Mouse (Mus musculus) lung, embryonic 15.5 days (tissue): ENCODE measurements at regions not wholly inside any gene's neighbourhood (a gene's known extent, or its start where the extent isn't known, plus 50 kb on each side); places are given as distances from the start of the nearest gene placed in this dataset.

Source experiments
- ATAC-seq: fragments of 200-750 bp; cut with Nextera tagmentation; 2 replicates; pipeline ENCODE4 v1.8.0; 2017; ENCODE audit warnings: moderate number of reproducible peaks, borderline replicate concordance; ENCODE audit not compliant: low FRiP score, low TSS enrichment; ENCODE audit errors: extremely low read depth
- H3K27ac ChIP-seq: fragments of 300-500 bp; sonication (generic); 2 replicates; pipeline ENCODE4 v1.5.1; 2015; ENCODE audit warnings: moderate library complexity, mild to moderate bottlenecking, inconsistent platforms
- H3K27me3 ChIP-seq: fragments of 300-500 bp; sonication (generic); 2 replicates; pipeline ENCODE4 v1.6.1; 2015; ENCODE audit warnings: inconsistent platforms
- H3K36me3 ChIP-seq: fragments of 300-500 bp; sonication (generic); 2 replicates; pipeline ENCODE4 v1.6.1; 2015; ENCODE audit warnings: inconsistent platforms
- H3K4me1 ChIP-seq: fragments of 300-500 bp; sonication (generic); 2 replicates; pipeline ENCODE4 v1.6.1; 2015; ENCODE audit warnings: inconsistent platforms
- H3K4me2 ChIP-seq: fragments of 300-500 bp; sonication (generic); 2 replicates; pipeline ENCODE4 v1.6.1; 2015; ENCODE audit warnings: inconsistent platforms, mild to moderate bottlenecking, moderate library complexity
- H3K4me3 ChIP-seq: fragments of 300-500 bp; sonication (generic); 2 replicates; pipeline ENCODE4 v1.5.1; 2015; ENCODE audit warnings: mild to moderate bottlenecking, inconsistent platforms
- H3K9ac ChIP-seq: fragments of 300-500 bp; sonication (generic); 2 replicates; pipeline ENCODE4 v1.6.1; 2015; ENCODE audit warnings: inconsistent platforms
- H3K9me3 ChIP-seq: fragments of 300-500 bp; sonication (generic); 2 replicates; pipeline ENCODE4 v1.6.1; 2016; ENCODE audit warnings: inconsistent platforms
- WGBS: fragments of 180-500 bp; shearing (Covaris S2); methylation state at CpG from one replicate; pipeline ENCODE4 v1.1.7; 2015; 5-methylcytosine and 5-hydroxymethylcytosine counted together

GRCm38 (mm10) chr13:75503394-75503793 lies 203.2 kb upstream of the Ell2 start:
- Histone ChIP-seq H3K27ac (no peak overlapping the region), H3K27me3 (no peaks in the 10 kb centered on the region), H3K9ac (no peak overlapping the region), H3K9me3 (no peaks in the 10 kb centered on the region), H3K4me1 (no peaks in the 10 kb centered on the region), H3K4me2 (no peak overlapping the region), H3K36me3 (no peaks in the 10 kb centered on the region), H3K4me3 (no peak overlapping the region)
- ATAC-seq = no peak

- peak overlapping the region; percentile 60 for H3K27ac ChIP-seq
- no peaks in the 10 kb centered on the region for H3K36me3 ChIP-seq
- WGBS = 38% methylated on average over 1 of the region's 1 CpGs
- no peaks in the 10 kb centered on the region for H3K27me3 ChIP-seq
- H3K9ac ChIP-seq = no peak overlapping the region
- H3K4me1 ChIP-seq = no peaks in the 10 kb centered on the region; the same call in 1 of the 2 replicates
- H3K9me3 ChIP-seq = no peaks in the 10 kb centered on the region
- H3K4me3 ChIP-seq = no peak overlapping the region
- H3K4me2 ChIP-seq = no peak overlapping the region
- ATAC-seq = peak; percentile 83; the same call in 1 of the 2 replicates
Measured at GRCm38 (mm10) chr13:75514315-75515020, 192.1 kb upstream of the Ell2 start.

GRCm38 (mm10) chr13:75523293-75524278 lies 183.0 kb upstream of the Ell2 start:
- H3K9me3 ChIP-seq = no peaks in the 10 kb centered on the region
- no peaks in the 10 kb centered on the region for H3K36me3 ChIP-seq
- H3K4me3 ChIP-seq = no peak overlapping the region
- H3K27ac ChIP-seq = no peak overlapping the region
- 0 out of 2 replicates have a peak, but pooled peaks cover 8% of the 10 kb centered on the region for H3K4me1 ChIP-seq
- H3K9ac ChIP-seq = no peak overlapping the region
- H3K4me2 ChIP-seq = no peak overlapping the region
- H3K27me3 ChIP-seq = no peaks in the 10 kb centered on the region
- WGBS = 70% methylated on average over 4 of the region's 4 CpGs
- peak; percentile 55 for ATAC-seq

GRCm38 (mm10) chr13:75524481-75524880 lies 182.1 kb upstream of the Ell2 start:
- H3K4me1 ChIP-seq = 0 out of 2 replicates have a peak, but pooled peaks cover 8% of the 10 kb centered on the region
- no peak overlapping the region for H3K27ac ChIP-seq
- ATAC-seq = no peak
- H3K36me3 ChIP-seq = no peaks in the 10 kb centered on the region
- H3K4me2 ChIP-seq = no peak overlapping the region
- no peak overlapping the region for H3K9ac ChIP-seq
- H3K27me3 ChIP-seq = no peaks in the 10 kb centered on the region
- no peak overlapping the region for H3K4me3 ChIP-seq
- no peaks in the 10 kb centered on the region for H3K9me3 ChIP-seq
- 89% methylated on average over 4 of the region's 4 CpGs for WGBS

GRCm38 (mm10) chr13:75531566-75531965 lies 175.0 kb upstream of the Ell2 start:
- no peaks in the 10 kb centered on the region for H3K36me3 ChIP-seq
- no peaks in the 10 kb centered on the region for H3K4me1 ChIP-seq
- H3K4me3 ChIP-seq = no peak overlapping the region
- no peak for ATAC-seq
- H3K4me2 ChIP-seq = no peak overlapping the region
- WGBS = 95% methylated on average over 1 of the region's 1 CpGs
- H3K27ac ChIP-seq = no peak overlapping the region
- no peaks in the 10 kb centered on the region for H3K27me3 ChIP-seq
- H3K9ac ChIP-seq = no peak overlapping the region
- H3K9me3 ChIP-seq = no peaks in the 10 kb centered on the region

GRCm38 (mm10) chr13:75541446-75541845 lies 165.1 kb upstream of the Ell2 start:
- no peak for ATAC-seq
- H3K36me3 ChIP-seq = no peaks in the 10 kb centered on the region
- WGBS = 86% methylated on average over 2 of the region's 2 CpGs
- peaks cover 16% of the 10 kb centered on the region for H3K4me1 ChIP-seq
- H3K9me3 ChIP-seq = no peaks in the 10 kb centered on the region
- H3K27me3 ChIP-seq = no peaks in the 10 kb centered on the region
- H3K9ac ChIP-seq = no peak overlapping the region
- no peak overlapping the region for H3K4me3 ChIP-seq
- H3K4me2 ChIP-seq = no peak overlapping the region
- H3K27ac ChIP-seq = no peak overlapping the region

GRCm38 (mm10) chr13:75542253-75542945 lies 164.2 kb upstream of the Ell2 start:
- no peak overlapping the region for H3K9ac ChIP-seq
- no peak overlapping the region for H3K4me3 ChIP-seq
- H3K9me3 ChIP-seq = no peaks in the 10 kb centered on the region
- H3K4me2 ChIP-seq = 0 out of 2 replicates have a peak overlapping the region, but pooled peaks have one; percentile 1
- peak overlapping the region; percentile 46 for H3K27ac ChIP-seq
- no peaks in the 10 kb centered on the region for H3K36me3 ChIP-seq
- peak; percentile 93 for ATAC-seq
- no peaks in the 10 kb centered on the region for H3K27me3 ChIP-seq
- 22% methylated on average over 2 of the region's 2 CpGs for WGBS
- H3K4me1 ChIP-seq = peaks cover 16% of the 10 kb centered on the region

GRCm38 (mm10) chr13:75542946-75543327 lies 163.6 kb upstream of the Ell2 start:
- Histone ChIP-seq H3K4me3 (no peak overlapping the region), H3K27me3 (no peaks in the 10 kb centered on the region), H3K4me2 (no peak overlapping the region), H3K36me3 (no peaks in the 10 kb centered on the region), H3K4me1 (peaks cover 16% of the 10 kb centered on the region), H3K9ac (no peak overlapping the region), H3K27ac (peak overlapping the region; percentile 46; the same call in 1 of the 2 replicates), H3K9me3 (no peaks in the 10 kb centered on the region)
- peak; percentile 76; the same call in 1 of the 2 replicates for ATAC-seq

- no peak overlapping the region for H3K4me2 ChIP-seq
- no peak for ATAC-seq
- no peaks in the 10 kb centered on the region for H3K9me3 ChIP-seq
- no peak overlapping the region for H3K9ac ChIP-seq
- 0 out of 2 replicates have a peak overlapping the region, but pooled peaks have one; percentile 5 for H3K27ac ChIP-seq
- peaks cover 16% of the 10 kb centered on the region for H3K4me1 ChIP-seq
- no peaks in the 10 kb centered on the region for H3K27me3 ChIP-seq
- WGBS = 52% methylated on average over 3 of the region's 3 CpGs
- no peaks in the 10 kb centered on the region for H3K36me3 ChIP-seq
- H3K4me3 ChIP-seq = no peak overlapping the region
Measured at GRCm38 (mm10) chr13:75543595-75543994, 163.0 kb upstream of the Ell2 start.

GRCm38 (mm10) chr13:75544728-75545127 lies 161.8 kb upstream of the Ell2 start:
- ATAC-seq = no peak
- H3K4me2 ChIP-seq = no peak overlapping the region
- no peaks in the 10 kb centered on the region for H3K27me3 ChIP-seq
- no peaks in the 10 kb centered on the region for H3K36me3 ChIP-seq
- H3K4me1 ChIP-seq = peaks cover 16% of the 10 kb centered on the region
- no peak overlapping the region for H3K4me3 ChIP-seq
- H3K9ac ChIP-seq = no peak overlapping the region
- no peak overlapping the region for H3K27ac ChIP-seq
- no peaks in the 10 kb centered on the region for H3K9me3 ChIP-seq

- Histone ChIP-seq H3K27ac (no peak overlapping the region), H3K4me3 (no peak overlapping the region), H3K4me1 (peaks cover 8% of the 10 kb centered on the region), H3K9me3 (no peaks in the 10 kb centered on the region), H3K36me3 (no peaks in the 10 kb centered on the region), H3K27me3 (no peaks in the 10 kb centered on the region), H3K4me2 (no peak overlapping the region), H3K9ac (no peak overlapping the region)
- ATAC-seq = no peak
- WGBS = 23% methylated on average over 3 of the region's 3 CpGs
Measured at GRCm38 (mm10) chr13:75547791-75548190, 158.8 kb upstream of the Ell2 start.
